Mouse (Mus musculus): ENCODE measurements around the gene Stub1. TPM values are rescaled to one million over a fixed set of nuclear protein-coding genes. Genes with fewer than 3 reads are reported as not detected.

Stub1 gene
- polyA plus RNA-seq, 1 experiment from 2014 or later, result 316 TPM

DNA sequence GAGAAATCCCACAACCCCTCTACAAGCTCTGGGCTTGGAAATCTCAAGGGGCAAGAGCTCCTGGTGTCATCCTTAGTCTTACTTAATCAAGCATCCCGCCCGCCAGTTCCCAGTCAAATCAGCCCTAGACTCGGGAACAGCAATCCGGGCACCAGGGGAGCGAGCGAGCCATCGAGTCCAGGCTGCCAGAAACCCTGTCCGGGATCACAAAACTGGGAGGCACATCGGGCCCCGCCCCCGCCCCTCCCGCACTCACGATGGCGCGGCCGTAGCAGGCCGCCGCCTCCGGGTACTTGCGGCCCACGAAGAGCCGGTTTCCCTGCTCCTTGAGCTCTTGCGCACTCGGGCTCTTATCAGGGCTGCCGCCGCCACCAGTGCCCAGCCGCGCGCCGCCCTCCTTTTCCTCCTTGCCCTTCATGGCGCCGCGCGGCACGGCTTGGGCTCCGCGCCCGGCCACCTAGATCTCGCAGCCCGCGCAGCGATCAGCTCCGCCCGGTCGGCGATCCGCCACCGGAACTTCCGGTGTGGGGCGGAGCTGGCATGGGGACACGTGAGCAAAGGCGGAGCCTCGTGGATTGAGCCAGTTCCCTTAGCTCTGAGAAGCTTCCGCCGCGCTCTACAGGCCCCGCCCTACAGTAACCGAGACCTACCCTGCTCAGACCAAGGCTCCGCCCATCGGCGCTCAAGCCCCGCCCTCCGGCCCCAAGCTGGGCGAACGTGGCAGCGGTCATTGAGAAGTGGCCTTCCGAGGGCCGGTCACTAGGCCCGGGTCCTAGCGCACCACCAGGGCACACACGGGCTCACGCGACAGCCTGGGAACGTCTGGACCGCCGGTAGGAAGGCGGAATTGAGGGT, 541 bp downstream of the Stub1 start:
- peaks cover 84% of the 10 kb centered on the region for H3K4me1 ChIP-seq (replicated peaks)
- no peaks in the 10 kb centered on the region for H3K27me3 ChIP-seq
- peak overlapping the region; percentile 85 for H3K9ac ChIP-seq
- peak overlapping the region; percentile 94 for H3K27ac ChIP-seq (replicated peaks)
- WGBS, result under 1% methylated on average over 77 of the region's 77 CpGs
- peak; percentile 91 for ATAC-seq (ENCODE audit: low read depth)
- no peaks in the 10 kb centered on the region for H3K9me3 ChIP-seq
- peak overlapping the region; percentile 76 for H3K4me3 ChIP-seq
- H3K36me3 ChIP-seq, result peaks cover 38% of the 10 kb centered on the region
- H3K4me2 ChIP-seq, result peak overlapping the region; percentile 98

DNA sequence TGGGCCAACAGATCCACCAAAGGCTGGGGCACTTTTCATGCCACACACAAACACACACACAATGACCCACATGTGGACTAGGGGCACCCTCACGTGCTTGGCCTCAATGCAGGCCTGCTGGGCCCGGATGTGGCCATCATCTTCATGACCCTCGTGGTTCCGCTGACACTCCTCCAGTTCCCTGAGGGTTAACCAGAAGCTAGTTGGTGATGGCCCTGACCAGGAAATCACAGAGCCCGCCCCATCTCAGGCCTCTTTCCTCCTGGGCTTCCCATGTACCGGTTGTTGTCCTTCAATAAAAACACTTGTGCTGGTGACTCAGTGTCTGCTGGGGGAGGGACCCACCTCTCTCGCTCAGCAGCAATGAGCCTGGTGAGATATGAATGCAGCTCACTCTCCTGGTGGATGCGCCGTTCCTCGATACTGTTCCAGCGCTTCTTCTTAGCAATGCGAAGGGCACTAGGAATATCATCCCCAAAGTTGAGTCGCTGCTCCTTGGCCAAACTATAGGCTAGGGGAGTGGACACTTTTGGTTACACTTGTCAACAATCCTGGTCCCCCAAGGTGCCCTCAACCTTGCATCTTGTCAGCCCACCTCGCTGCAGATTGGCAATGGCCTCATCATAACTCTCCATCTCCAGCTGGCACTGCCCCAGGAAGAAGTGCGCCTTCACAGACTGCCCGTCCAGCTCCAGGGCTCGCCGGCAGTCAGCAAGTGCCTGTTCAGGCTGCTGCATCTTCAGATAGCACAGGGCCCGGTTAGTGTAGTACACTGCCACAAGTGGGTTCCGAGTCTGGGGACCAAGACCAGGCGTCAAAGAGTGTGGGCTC, 1.5 kb downstream of the Stub1 start:
- H3K4me1 ChIP-seq (replicated peaks), result peaks cover 84% of the 10 kb centered on the region
- H3K27ac ChIP-seq (replicated peaks), result peak overlapping the region; percentile 94
- peaks cover 48% of the 10 kb centered on the region for H3K36me3 ChIP-seq
- peak overlapping the region; percentile 85 for H3K9ac ChIP-seq
- H3K4me3 ChIP-seq, result peak overlapping the region; percentile 76
- no peak for ATAC-seq (ENCODE audit: low read depth)
- peak overlapping the region; percentile 98 for H3K4me2 ChIP-seq
- H3K9me3 ChIP-seq, result no peaks in the 10 kb centered on the region
- H3K27me3 ChIP-seq, result no peaks in the 10 kb centered on the region
- WGBS, result 62% methylated on average over 21 of the region's 21 CpGs

DNA sequence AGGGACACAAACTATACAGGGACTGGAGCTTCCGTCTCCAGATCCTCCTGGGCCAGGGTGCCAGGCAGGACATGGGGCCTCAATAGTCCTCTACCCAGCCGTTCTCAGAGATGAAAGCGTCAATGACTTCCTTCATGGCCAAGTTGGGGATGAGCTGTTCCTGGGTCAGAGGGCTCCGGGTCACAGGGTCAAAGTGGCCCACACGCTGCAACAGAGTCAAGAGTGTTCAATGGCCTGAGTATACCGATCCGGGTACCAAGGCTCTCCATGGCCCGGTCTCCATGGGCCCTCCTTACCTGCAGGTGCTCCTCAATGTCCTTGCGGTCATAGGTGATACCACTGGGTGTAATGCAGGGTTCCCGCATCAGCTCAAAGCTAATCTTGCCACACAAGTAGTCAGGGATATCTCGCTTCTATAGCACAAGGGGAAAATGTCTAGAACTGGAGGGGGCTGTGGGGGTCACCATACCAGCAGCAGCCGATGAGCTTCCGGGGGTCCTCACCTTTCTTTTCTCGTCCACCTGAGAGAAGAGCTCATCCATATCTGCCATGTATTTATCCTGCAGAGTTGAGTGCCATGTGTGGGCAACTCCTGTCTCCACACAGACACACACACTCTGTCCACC, 2.3 kb downstream of the Stub1 start:
- no peaks in the 10 kb centered on the region for H3K9me3 ChIP-seq
- ATAC-seq (ENCODE audit: low read depth), result no peak
- WGBS, result 86% methylated on average over 14 of the region's 14 CpGs
- no peaks in the 10 kb centered on the region for H3K27me3 ChIP-seq
- peak overlapping the region; percentile 76 for H3K4me3 ChIP-seq
- no peak overlapping the region for H3K27ac ChIP-seq (replicated peaks)
- peak overlapping the region; percentile 85; the same call in 1 of the 2 replicates for H3K9ac ChIP-seq
- H3K4me2 ChIP-seq, result peak overlapping the region; percentile 98
- H3K36me3 ChIP-seq, result peaks cover 56% of the 10 kb centered on the region
- H3K4me1 ChIP-seq (replicated peaks), result peaks cover 84% of the 10 kb centered on the region

DNA sequence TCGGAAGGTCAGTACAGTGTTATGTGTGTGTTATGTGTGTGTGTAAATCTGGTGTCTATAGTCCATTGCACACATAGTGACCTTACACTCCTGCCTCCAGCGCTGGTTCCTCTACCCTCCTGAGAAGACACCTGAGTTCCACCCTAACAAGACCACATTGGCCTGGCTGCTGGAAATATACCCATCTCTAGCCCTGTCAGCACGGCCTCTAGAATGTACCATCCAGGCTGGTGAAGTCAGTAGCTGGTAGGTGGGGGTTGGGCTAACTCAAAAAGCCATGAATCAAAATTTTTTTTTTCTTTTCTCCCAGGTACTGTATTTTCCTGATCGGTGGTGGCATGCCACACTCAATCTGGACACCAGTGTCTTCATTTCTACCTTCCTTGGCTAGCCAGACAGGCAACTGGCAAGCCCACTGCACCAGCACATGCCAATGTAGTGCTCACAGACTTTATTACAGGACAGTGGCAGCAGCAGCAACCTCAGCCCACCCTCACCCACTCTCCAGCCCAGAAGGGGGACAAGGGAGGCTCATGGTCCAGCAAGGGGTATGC, 2.9 kb downstream of the Stub1 start:
- H3K36me3 ChIP-seq, result peaks cover 55% of the 10 kb centered on the region
- peak overlapping the region; percentile 76 for H3K4me3 ChIP-seq
- WGBS, result 88% methylated on average over 4 of the region's 4 CpGs
- H3K9me3 ChIP-seq, result no peaks in the 10 kb centered on the region
- H3K9ac ChIP-seq, result peak overlapping the region; percentile 89
- peak overlapping the region; percentile 98 for H3K4me2 ChIP-seq
- H3K27ac ChIP-seq (replicated peaks), result no peak overlapping the region
- no peaks in the 10 kb centered on the region for H3K27me3 ChIP-seq
- peaks cover 84% of the 10 kb centered on the region for H3K4me1 ChIP-seq (replicated peaks)
- no peak for ATAC-seq (ENCODE audit: low read depth)

DNA sequence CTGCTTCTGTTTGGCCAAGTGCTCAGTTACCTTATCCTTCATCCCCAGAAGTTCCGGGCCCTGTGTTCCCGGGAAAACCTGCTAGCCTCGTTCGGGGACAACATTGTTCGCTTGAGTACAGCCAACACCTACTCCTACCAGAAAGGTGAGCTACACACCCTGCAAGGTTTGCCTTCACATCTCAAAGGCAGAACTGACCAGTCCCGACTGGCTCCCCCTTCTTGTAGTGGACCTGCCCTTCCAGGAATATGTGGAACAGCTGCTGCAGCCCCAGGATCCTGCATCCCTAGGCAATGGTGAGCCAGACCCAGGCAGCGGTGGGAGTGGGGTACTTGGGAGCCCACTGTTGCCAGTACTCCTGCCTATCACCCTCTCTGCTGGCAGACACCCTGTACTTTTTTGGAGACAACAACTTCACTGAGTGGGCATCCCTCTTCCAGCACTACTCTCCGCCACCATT, 3.6 kb downstream of the Stub1 start:
- H3K4me2 ChIP-seq, result peak overlapping the region; percentile 96
- peak overlapping the region; percentile 94 for H3K27ac ChIP-seq (replicated peaks)
- no peak for ATAC-seq (ENCODE audit: low read depth)
- H3K36me3 ChIP-seq, result peaks cover 51% of the 10 kb centered on the region
- H3K4me1 ChIP-seq (replicated peaks), result peaks cover 84% of the 10 kb centered on the region
- WGBS, result 47% methylated on average over 8 of the region's 8 CpGs
- peak overlapping the region; percentile 76 for H3K4me3 ChIP-seq
- H3K9me3 ChIP-seq, result no peaks in the 10 kb centered on the region
- H3K9ac ChIP-seq, result peak overlapping the region; percentile 89
- H3K27me3 ChIP-seq, result no peaks in the 10 kb centered on the region

DNA sequence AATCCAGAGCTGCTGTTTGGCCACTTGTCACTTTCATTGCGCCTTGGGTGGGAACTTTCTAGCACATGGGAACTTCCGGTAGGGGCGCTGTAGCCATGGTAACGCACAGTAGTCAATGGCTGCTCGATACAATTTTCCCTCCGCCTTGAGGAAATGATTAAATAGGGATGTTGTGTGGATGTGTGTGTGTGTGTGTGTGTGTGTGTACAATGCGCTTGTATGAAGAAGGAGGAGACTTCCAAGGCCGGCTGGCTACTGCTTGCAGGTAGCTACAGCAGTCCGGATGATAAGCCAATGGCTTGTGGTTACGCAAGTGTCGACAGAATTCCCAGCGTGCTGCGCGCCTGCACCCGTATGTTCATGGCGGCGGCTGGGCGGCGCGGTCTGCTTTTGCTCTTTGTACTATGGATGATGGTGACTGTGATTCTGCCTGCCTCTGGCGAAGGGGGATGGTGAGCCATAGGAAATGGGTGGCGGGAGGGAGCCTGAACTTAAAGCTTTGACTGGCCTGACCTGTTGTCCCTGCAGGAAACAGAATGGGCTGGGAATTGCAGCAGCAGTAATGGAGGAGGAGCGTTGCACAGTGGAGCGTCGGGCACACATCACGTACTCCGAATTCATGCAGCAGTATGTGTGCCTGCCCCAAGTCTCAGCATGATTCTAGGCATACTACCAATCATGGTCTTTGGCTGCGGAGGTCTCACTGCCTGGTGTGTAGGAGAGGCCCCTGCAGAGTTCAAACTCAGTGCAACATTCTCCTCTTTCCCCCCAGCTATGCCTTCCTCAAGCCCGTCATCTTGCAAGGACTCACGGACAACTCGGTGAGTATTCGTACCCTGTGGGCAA, 4.3 kb downstream of the Stub1 start, which contains the start of gene Jmjd8:
Gene Jmjd8, plus strand, starts transcription at position 156 of the 846 bp plus-strand sequence.
- Histone ChIP-seq H3K4me3 (peak within 1 kb of the TSS; percentile 76), H3K4me2 (peak within 1 kb of the TSS; percentile 96), H3K9ac (peak within 1 kb of the TSS; percentile 89), H3K9me3 (no peaks in the 10 kb centered on the region), H3K36me3 (peaks cover 51% of the 10 kb centered on the region), H3K27me3 (no peaks in the 10 kb centered on the region), H3K27ac (replicated peaks) (peak within 1 kb of the TSS; percentile 94), H3K4me1 (replicated peaks) (peaks cover 84% of the 10 kb centered on the region)
- WGBS, result 1% methylated on average over 32 of the region's 32 CpGs
- peak; percentile 45 for ATAC-seq (ENCODE audit: low read depth)

DNA sequence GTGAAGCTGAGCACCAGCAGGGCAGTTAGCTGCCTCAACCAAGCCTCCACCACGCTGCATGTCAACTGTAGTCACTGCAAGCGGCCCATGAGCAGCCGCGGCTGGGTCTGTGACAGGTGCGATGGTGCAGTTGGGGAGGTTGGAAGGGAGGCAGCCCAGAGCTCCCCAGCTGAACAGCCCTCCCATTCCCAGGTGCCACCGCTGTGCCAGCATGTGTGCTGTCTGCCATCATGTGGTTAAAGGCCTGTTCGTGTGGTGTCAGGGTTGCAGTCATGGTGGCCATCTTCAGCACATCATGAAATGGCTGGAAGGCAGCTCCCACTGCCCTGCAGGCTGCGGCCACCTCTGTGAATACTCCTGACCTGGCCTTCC, 5.0 kb downstream of the Stub1 start:
- peak overlapping the region; percentile 76 for H3K4me3 ChIP-seq
- no peaks in the 10 kb centered on the region for H3K27me3 ChIP-seq
- ATAC-seq (ENCODE audit: low read depth), result no peak
- peaks cover 81% of the 10 kb centered on the region for H3K4me1 ChIP-seq (replicated peaks)
- H3K36me3 ChIP-seq, result peaks cover 51% of the 10 kb centered on the region
- H3K4me2 ChIP-seq, result peak overlapping the region; percentile 96
- peak overlapping the region; percentile 94 for H3K27ac ChIP-seq (replicated peaks)
- H3K9ac ChIP-seq, result peak overlapping the region; percentile 89
- no peaks in the 10 kb centered on the region for H3K9me3 ChIP-seq
- WGBS, result 85% methylated on average over 8 of the region's 8 CpGs

DNA sequence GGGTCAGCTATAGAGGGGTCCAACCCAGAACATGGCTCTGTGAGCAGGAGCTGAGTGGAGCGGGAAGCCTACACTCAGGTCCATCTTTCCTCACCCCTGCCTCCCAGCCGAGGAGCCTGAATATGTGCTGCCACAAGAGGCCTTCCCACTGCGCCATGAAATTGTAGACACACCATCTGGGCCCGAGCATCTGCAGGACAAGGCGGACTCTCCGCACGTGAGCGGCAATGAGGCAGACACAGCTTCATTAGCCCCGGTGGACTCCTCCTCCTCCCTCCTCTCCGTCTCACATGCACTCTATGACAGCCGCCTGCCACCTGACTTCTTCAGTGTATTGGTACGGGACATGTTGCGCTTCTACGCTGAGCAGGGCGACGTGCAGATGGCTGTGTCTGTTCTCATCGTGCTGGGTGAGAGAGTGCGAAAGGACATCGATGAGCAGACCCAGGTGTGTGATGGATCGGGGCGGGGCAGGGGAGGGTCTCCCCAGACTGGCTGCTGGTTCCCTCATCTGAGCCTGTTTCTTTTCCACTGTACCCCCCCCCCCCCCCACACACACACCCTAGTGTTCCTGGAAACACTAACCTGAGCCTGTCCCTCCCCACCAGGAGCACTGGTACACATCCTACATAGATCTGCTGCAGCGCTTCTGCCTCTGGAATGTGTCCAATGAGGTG, 5.5 kb downstream of the Stub1 start:
- Histone ChIP-seq H3K4me1 (replicated peaks) (peaks cover 85% of the 10 kb centered on the region), H3K9me3 (no peaks in the 10 kb centered on the region), H3K4me2 (no peak overlapping the region), H3K9ac (peak overlapping the region; percentile 89), H3K36me3 (peaks cover 51% of the 10 kb centered on the region), H3K27ac (replicated peaks) (0 out of 2 replicates have a peak overlapping the region, but pooled peaks have one; percentile 94), H3K27me3 (no peaks in the 10 kb centered on the region), H3K4me3 (no peak overlapping the region)
- no peak for ATAC-seq (ENCODE audit: low read depth)
- 86% methylated on average over 22 of the region's 22 CpGs for WGBS

DNA sequence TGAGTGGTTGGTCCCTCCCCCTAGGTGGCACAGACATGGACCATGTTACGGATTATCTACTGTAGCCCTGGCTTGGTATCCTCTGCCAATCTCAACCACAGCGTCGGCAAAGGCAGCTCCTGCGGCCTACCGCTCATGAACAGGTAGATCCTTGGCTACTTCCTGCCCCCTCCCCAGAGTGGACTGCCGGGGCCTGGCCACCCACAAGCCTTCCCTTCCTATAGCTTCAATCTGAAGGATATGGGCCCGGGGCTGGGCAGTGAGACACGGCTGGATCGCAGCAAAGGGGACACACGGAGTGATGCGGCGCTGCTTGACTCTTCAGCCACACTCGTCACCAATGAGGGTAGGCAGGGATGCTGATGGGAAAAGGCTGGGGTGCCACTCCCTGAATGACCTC, 6.2 kb downstream of the Stub1 start:
- ATAC-seq (ENCODE audit: low read depth), result no peak
- Histone ChIP-seq H3K9ac (peak overlapping the region; percentile 38; the same call in 1 of the 2 replicates), H3K27me3 (no peaks in the 10 kb centered on the region), H3K4me1 (replicated peaks) (peaks cover 85% of the 10 kb centered on the region), H3K36me3 (peaks cover 51% of the 10 kb centered on the region), H3K27ac (replicated peaks) (no peak overlapping the region), H3K4me3 (no peak overlapping the region), H3K9me3 (no peaks in the 10 kb centered on the region), H3K4me2 (no peak overlapping the region)
- 93% methylated on average over 13 of the region's 13 CpGs for WGBS

DNA sequence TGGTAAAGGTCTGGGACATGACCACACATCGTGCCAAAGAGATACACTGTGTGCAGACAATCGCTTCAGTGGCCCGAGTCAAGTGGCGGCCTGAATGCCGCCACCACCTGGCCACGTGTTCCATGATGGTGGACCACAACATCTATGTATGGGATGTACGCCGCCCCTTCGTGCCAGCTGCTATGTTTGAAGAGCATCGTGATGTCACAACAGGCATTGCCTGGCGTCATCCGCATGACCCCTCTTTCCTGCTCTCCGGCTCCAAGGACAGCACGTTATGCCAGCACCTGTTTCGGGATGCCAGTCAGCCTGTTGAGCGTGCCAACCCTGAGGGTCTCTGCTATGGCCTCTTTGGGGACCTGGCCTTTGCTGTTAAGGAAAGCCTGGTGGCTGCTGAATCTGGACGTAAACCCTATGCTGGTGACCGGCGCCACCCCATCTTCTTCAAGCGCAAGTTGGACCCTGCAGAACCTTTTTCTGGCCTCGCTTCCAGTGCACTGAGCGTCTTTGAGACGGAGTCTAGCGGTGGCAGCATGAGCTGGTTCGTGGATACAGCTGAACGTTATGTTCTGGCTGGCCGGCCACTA, 7.1 kb downstream of the Stub1 start:
- ATAC-seq (ENCODE audit: low read depth), result no peak
- Histone ChIP-seq H3K4me1 (replicated peaks) (peaks cover 76% of the 10 kb centered on the region), H3K36me3 (peaks cover 42% of the 10 kb centered on the region), H3K9me3 (no peaks in the 10 kb centered on the region), H3K27ac (replicated peaks) (no peak overlapping the region), H3K9ac (no peak overlapping the region), H3K4me2 (no peak overlapping the region), H3K4me3 (no peak overlapping the region), H3K27me3 (0 out of 2 replicates have a peak, but pooled peaks cover 2% of the 10 kb centered on the region)
- 95% methylated on average over 27 of the region's 27 CpGs for WGBS
